Mouse (Mus musculus) lung, adult 18-20 months (tissue): Measurements from ENCODE around the gene Btbd19.

ENCODE experiments used
- DNase-seq, 2 experiments: peaks; one replicate each; pipeline ENCODE4 v3.0.0; 2022; ENCODE audit warnings: mixed read lengths in 2 of 2

Gene Btbd19

GRCm38 (mm10) chr4:117133817-117134600 lies 8.5 kb upstream of the Btbd19 start, which contains the start of gene Plk3:
Gene Plk3, minus strand, starts transcription at chr4:117133963.
- peak; percentile 98 for DNase-seq

DNA sequence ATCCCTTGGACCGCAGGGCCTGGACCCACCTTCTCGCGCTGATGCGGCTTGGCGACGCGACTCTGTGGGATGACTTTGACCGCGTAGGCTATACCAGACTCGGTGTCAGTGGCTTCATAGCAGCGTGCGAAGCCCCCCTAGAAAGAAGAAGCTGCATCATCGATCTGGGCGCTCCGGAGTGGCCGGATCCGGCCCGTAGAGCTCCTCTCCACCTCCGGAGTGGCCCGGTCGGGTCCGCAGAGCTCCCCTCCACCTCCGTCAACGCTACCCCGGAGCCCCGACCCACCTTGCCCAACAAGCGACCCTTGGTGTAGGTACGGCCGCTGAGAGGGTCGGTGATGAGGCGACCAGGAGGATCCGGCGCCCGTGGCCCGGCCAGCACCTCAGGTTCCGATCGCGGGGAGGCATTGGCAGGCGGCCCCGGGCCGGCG lies 7.9 kb upstream of the Btbd19 start:
- no peak for DNase-seq

DNA sequence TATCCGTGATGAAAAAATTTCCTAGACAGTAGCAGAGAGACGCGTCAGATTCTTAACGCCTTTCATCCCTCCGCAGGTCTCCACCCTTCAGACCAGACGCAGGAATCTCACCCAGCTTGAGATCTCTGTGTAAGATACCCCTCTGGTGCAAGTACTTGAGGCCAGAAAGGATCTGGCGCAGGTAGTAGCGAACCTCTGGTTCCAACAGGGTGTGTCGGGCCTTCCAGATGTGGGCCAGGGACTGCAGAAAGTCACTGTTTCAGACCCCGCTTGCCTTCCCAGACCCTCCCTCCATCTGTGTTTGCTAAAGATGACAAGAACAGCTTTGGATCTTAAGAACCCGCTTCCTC lies 7.2 kb upstream of the Btbd19 start:
- DNase-seq: no peak

- DNase-seq: no peak
Observed at GRCm38 (mm10) chr4:117131890-117132793, 6.6 kb upstream of the Btbd19 start.

- DNase-seq: no peak
Observed at GRCm38 (mm10) chr4:117131198-117131597, 5.7 kb upstream of the Btbd19 start.

DNA sequence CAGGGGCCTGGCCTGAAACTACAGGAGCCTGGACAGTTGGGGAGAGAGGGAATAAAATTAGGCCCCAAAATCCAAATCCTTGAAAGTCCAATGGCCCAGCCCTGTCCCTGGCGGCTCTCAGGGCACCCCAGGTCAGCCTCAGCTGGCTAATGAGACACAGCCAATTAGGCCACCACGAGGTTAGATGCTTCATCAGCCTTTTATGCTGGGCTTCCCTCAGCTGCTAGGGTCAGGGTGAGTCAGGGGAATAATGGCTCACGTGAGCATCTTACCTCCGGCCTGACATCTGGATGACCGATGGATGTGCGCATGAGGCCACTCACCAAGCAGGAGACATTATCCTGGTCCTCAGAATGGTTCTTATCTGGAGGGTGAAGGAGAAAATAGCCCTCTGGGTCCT lies 5.3 kb upstream of the Btbd19 start:
- DNase-seq: no peak

DNA sequence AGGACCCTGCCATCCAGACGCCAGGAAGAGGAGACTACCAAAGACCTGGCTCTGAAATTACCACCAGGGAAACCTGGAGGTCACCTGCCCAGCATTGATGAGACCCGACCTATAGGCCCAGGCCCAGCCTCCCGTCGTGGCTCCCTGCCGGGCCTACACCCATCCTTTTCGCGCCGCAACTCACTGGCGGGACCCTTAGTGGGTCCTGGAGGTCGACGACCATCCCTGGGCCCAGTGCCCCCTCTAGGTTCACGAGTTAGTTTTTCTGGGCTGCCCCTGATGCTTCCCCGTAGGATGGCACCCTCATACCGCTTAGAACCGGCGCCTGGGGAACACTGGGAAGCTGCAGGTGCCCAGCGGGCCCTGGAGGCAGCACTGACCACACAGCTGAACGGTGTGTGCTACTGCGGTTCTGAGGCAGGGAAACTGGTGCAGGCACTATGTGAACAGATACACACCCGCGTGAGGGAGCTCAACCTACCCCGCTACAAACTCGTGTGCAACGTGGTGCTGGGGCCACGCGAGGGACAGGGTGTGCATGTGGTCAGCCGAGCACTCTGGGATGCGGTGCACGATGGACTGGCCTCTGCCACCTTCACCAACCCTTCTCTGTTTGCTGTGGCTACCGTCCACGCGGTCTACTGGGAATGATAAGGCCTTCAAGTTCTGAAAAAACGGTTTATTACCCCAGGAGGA lies 2.6 kb upstream of the Btbd19 start:
- DNase-seq: no peak

DNA sequence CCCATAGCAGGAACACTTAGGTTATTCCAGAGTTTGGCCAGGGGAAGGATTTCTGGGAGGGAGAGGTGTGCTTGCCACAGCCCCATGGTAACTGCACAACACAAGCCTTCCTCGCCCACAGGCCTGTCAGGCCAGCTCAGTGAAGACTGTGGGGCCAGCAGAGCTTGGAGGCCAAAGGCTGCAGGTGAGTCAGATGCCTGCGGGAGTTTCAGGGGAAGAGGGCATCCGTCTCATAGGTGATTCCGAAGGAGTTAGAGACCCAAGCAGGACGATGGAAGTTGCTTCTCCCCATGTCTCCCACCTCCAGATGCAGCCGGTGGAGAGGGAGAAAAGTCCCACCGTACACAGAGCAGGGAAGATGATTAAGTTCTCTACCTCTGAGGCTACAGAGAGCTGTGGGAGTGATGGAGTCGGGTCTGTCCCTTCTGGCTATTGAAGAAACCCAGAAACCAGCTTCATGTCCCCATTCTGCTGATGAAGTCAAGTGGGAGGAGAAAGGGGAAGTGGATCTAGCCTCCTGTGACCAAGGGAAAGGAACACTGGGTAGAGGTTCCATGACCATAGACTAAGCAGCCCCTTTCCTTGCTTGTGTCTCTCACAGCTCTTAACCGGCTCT lies 1.3 kb upstream of the Btbd19 start, which contains the start of gene Tctex1d4:
Gene Tctex1d4 (plus strand): TSS at position 120 of the 616 bp plus-strand sequence.
- DNase-seq: peak; percentile 36 to 44

DNA sequence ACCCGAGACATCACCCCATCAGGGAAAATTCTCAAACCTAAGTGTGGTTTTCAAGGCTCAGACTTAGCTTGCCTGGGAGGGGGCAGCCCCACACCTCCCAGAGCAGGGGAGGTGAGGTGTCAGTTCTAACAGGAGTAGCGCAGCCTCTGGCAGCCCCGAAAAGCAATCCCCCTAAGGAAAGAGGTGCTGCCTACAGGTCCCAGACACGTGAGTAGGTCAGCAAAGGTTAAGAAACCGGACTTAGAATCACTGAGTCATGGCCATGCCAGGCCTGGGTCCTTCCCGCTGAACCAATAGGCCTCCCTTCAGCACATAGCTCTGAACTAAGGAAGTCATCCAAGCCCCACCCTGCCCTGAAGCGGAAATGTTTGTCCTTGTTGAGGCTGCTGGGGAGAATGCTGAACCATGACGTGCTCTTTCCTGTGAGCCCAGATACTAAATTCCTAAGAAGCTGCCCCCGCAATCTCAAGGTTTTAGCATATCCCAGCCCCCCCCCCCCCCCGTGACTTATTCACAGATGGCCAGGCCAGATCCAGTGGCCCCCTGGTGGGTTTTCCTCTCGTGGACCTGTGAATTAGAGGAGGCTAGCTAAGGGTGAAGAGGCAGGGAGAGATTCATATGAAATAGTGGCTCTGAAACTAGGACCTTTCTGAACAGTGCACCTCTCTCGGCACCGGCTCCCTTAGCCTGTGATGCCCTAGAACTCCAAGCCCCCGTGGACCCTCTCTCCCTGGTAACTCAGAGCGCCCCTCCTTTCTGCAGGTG lies 567 bp upstream of the Btbd19 start:
- peak; percentile 91 to 94 for DNase-seq

- DNase-seq: peak; percentile 71 to 75
Observed at GRCm38 (mm10) chr4:117124518-117125347, 792 bp downstream of the Btbd19 start.

DNA sequence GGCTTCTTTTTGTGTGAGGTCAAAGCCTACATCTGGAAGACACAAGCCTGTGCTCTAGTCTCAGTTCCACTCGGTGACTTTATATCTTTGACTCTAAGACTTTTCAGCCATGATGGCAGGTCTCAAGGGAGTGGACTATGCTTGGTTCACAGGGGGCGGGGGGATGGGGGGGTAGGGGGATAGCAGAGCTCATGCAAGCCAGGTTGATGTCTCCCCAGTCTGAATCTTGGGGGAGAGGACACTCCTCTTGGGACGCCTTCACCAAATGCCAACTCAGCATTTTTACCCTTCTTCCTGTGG lies 1.4 kb downstream of the Btbd19 start:
- DNase-seq: no peak

DNA sequence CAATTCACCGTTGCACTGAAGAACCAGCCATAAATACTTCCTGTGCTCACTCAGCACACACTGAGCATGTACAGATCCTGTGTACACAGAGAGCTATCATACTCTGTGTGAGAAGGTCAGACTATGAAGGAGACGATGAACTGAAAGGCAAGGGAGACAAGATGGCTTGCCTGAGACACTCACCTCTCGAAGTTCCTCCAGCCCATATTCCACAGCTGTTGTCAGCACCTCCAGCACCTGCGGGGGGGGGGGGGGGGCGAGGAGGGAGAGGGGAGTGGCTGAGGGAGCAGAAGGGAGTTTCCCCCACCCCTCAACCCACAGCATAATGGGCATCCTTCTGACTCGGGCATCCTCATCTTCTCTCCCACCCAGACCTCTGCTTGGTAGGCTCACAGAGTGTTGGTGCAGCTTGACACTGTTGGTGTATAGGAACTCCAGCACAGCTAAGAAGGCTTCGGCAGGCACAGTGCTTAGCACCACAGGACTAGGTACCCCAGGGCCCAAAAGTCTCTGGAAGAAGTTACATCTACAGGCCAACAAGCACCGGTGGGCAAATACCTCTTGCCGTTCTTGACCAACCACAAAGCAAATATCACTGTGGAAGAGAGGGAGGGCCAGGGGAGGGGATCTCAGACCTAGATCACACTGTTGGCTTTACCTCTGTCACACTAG lies 1.8 kb downstream of the Btbd19 start:
- no peak for DNase-seq

DNA sequence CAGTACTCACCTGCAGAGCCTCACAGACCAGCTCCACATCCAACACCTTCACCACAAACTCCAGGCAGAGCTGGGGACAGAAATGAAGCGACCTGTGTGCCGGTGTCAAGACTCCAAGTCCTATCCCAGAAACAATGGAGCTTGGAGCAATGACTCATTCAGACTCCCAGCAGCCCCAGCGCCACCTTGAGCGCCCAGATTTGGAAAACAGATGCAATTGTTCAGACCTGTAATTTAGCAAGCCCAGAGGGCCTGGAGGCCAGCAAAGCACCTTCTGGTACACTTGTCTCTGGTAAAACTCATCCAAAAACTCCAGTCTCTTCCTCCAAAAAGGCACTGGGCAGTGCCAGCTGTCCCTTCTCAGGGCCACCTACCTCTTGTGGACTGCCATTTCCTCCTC lies 3.3 kb downstream of the Btbd19 start:
- DNase-seq: no peak

DNA sequence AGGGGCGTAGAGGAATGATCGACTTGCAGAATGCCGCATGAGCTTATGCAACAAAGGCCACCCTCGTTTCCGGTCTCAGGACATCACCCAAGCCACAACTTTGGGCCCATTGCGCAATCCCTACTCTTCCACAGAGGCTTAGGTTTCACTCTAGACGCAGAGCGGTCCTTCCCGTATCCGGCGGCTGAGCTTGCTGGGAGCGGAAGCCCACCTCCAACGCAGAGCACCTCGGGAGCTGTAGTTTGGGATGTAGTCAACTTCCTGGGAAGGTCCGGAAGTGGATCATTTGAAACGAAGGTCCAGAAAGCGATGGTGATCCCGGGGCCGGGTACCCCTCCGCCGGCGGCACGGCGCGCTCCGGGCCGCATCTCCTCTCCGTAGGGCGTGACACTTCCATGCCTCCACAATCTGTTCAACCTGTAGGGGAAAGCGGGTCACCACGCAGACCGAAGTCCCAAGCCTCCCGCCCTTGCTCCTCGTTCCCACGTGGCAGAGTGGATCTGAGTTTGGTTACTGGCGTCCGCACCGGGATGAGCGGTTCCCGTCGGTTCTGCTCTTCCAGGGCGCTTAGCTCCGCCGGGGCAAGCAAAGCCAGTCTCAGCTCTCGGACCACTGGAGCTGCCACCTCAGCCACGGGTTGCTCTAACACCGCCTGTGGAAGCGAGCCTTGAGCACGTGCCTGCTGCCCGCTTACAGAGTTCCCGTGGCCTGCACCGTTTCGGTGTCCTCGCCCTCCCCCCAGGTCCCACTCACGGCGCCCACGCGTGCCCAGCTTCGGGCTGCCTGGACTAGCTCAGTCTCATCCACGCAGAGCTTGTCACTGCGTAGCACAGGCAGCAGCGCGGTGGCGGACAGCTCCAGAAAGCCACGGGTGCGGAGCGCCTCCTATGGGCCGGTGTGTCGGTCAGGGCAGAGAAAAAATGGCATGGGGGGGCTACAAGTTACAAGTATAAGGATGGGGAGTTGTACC lies 4.8 kb downstream of the Btbd19 start:
- DNase-seq: peak; percentile 98 to 99

DNA sequence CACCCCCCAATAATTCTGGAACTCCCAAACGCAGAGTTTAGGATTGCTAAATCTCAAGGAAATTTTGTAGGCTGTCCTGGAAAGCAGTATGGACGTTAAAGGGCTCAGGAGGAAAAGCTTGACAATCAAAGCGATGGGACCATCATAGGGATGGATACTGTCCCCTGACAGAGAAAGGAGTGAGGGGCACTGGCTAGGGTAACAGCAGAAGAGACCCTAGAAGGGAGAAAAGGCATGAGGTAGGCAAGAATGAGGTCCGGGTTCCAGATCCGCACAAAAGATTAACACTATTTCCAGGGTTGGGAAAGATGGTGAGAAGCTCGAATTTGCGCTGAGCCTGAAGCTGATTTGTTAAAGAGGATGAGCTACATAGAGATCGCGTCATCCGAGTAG lies 5.5 kb downstream of the Btbd19 start:
- no peak for DNase-seq

- no peak for DNase-seq
Observed at GRCm38 (mm10) chr4:117119636-117120035, 5.9 kb downstream of the Btbd19 start.

GRCm38 (mm10) chr4:117117931-117118330 lies 7.6 kb downstream of the Btbd19 start:
- DNase-seq: no peak

DNA sequence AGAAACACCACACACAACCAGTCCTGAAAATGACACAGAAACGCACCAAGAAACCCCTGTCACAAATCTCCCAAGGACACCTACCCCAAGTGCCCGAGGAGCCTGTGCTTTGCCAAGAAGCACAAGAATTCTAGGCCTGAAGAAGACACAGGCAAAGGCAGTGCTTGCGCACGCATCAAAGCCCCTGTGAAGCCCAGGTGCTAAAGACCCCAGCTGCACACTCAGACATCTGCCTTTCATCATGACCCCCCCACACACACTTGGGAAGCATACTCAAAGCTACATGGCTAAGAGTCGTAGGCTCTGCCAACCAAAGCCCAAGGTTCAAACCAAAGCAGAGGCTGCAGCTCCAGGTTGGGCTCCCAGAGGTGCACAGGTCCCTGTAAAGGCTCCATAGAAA lies 9.9 kb downstream of the Btbd19 start:
- DNase-seq: no peak

DNA sequence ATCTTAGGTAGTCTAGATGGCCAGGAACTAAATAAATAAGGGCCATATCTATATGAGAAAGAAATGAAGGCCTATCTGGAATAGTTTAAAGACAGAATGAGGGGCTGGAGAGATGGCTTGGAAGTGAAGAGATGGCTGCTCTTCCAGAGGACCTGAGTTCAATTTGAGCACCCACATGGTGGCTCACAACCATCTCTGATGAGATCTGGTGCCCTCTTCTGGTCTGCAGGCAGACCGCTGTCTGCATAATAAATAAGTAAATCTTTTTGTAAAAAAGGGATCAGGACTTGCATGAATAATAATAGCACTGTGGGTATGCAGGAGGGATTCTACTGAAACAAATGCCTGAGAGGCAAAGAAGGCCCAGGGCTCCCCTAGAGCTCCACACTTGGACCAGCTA lies 12.3 kb downstream of the Btbd19 start:
- no peak for DNase-seq
